Mouse (Mus musculus): ENCODE data around the gene Gpc3. TPM values are rescaled to one million over a fixed set of nuclear protein-coding genes. Genes with fewer than 3 reads are reported as not detected.

The Gpc3 gene
- polyA plus RNA-seq (2012; rRNA removed; ENCODE audit: low replicate concordance), result 30.6 and 56.4 TPM in 2 replicates

GRCm38 (mm10) chrX:52613328-52614030 is at the start of gene Gpc3:
Gene Gpc3, minus strand, starts transcription at chrX:52613950.

Other genes with a start within 250 kb of the Gpc3 start
- 0.13 and 0.14 TPM in 2 replicates for gene Ccdc160, start 177.2 kb upstream of the Gpc3 start, polyA plus RNA-seq (2012; rRNA removed; ENCODE audit: low replicate concordance)